Mouse (Mus musculus) embryonic facial prominence, embryonic 12.5 days (tissue): ENCODE results near the gene Elp6. TPM values are rescaled to one million over a fixed set of nuclear protein-coding genes. Genes with fewer than 3 reads are reported as not detected.
A peak's percentile ranks its signal among the peaks of the same experiment; 100 is the strongest.

Experiments
- ATAC-seq: fragments of 200-750 bp; cut with Nextera tagmentation; 2 replicates; pipeline ENCODE4 v1.8.0; 2017; ENCODE audit not compliant: insufficient number of reproducible peaks, insufficient read depth, low FRiP score, low TSS enrichment
- H3K27ac ChIP-seq: fragments of 300-500 bp; sonication (generic); 2 replicates; pipeline ENCODE4 v1.5.1; 2016; ENCODE audit warnings: mild to moderate bottlenecking
- H3K27me3 ChIP-seq: fragments of 300-500 bp; sonication (generic); 2 replicates; pipeline ENCODE4 v1.6.1; 2016; ENCODE audit warnings: mild to moderate bottlenecking, moderate library complexity
- H3K36me3 ChIP-seq: fragments of 300-500 bp; sonication (generic); 2 replicates; pipeline ENCODE4 v1.6.1; 2016; ENCODE audit warnings: mild to moderate bottlenecking
- H3K4me1 ChIP-seq: fragments of 300-500 bp; sonication (generic); 2 replicates; pipeline ENCODE4 v1.6.1; 2016
- H3K4me2 ChIP-seq: fragments of 300-500 bp; sonication (generic); replicated peaks from 2 replicates; pipeline ENCODE4 v1.6.1; 2016; ENCODE audit warnings: mild to moderate bottlenecking, moderate library complexity
- H3K4me3 ChIP-seq: fragments of 300-500 bp; sonication (generic); 2 replicates; pipeline ENCODE4 v1.5.1; 2016; ENCODE audit warnings: mild to moderate bottlenecking
- H3K9ac ChIP-seq: fragments of 300-500 bp; sonication (generic); 2 replicates; pipeline ENCODE4 v1.6.1; 2016; ENCODE audit warnings: mild to moderate bottlenecking, moderate library complexity
- H3K9me3 ChIP-seq: fragments of 300-500 bp; sonication (generic); 2 replicates; pipeline ENCODE4 v1.6.1; 2016; ENCODE audit warnings: mild to moderate bottlenecking, moderate library complexity
- WGBS: fragments of 180-500 bp; shearing (Covaris S2); methylation state at CpG from one replicate; pipeline ENCODE4 v1.1.7; 2016; 5-methylcytosine and 5-hydroxymethylcytosine counted together
- polyA plus RNA-seq: library from polyadenylated mRNA; unstranded; fragments of >200 nt; fragmentation: Nextera tagmentation; extraction: Ambion mirVana; gene quantifications from 2 replicates; pipeline ENCODE4 v1.2.1, GENCODE M21; 2016

Elp6 gene
- polyA plus RNA-seq = 34.3 and 38.7 TPM in 2 replicates

DNA sequence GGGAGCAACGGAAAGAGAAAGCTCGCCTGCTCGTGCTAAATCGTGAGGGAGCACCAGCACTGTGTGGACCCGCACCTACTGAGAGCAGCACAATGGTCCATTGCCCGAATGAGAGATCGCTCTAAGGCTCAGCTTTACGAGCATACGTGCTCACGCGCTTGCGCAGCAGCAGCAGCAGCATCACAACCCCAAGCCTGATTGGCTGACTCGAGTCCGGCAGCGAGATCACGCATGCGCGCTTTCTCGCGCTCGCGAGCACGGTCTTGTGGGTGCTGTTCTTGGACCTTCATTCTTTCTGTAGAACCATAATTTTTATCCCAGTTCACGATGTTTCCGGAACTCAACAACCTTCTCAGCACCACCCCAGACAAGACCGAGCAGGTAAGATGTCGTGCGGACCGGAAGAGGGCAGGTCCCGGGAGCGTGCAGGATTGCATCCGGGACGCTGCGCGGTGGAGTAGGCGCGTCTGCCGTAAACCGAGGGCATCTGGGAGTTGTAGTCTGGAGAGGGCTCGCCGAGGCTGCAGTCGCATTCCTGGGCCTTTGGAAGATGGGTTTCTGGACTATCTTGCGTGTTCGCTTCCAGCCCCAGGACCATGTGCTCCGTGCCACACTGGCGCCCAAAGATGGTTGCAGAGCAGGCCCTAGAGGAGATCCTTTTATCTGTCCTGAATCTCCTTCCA, at the start of gene Elp6:
Gene Elp6, plus strand, starts transcription at position 205 of the 683 bp plus-strand sequence.
- peak within 1 kb of the TSS; percentile 66 for H3K9ac ChIP-seq
- 0 out of 2 replicates have a peak, but pooled peaks cover 2% of the 10 kb centered on the region for H3K4me1 ChIP-seq
- H3K36me3 ChIP-seq = peaks cover 3% of the 10 kb centered on the region
- peak within 1 kb of the TSS; percentile 58 for H3K4me2 ChIP-seq
- under 1% methylated on average over 46 of the region's 46 CpGs for WGBS
- peak within 1 kb of the TSS; percentile 94 for H3K27ac ChIP-seq
- H3K4me3 ChIP-seq = peak within 1 kb of the TSS; percentile 57
- H3K27me3 ChIP-seq = no peaks in the 10 kb centered on the region
- 0 out of 2 replicates have a peak, but pooled peaks cover 3% of the 10 kb centered on the region for H3K9me3 ChIP-seq
- ATAC-seq = peak; percentile 98

DNA sequence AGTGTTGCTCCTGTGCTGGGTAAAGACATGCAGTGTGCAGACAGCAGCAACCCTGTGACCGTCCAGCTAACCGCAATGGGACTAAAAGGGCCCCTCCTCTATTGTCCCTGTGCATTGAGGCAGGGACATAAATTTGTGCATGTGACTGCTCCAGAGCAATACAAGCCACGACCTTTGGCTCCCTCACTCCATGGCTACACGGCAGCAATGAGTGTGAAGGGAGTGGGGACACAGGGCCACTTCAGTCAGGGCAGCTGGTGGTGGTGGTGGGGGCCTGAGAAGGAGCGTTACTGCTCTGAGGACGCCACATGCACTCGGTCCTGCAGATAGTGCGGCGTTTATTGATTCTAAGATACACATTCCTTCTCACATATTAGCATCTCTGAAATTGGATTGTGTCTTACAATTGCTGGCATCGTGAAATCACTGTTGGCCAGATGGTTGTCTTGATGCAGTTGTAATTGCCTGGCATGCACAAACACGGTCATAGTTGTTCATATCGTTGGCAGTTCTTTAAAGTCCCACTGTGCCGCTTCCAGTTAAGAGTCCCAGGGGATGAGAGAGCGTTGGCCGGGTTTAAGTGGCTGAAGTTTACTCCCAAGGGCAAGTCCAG, 49.5 kb upstream of the Elp6 start:
- no peaks in the 10 kb centered on the region for H3K4me1 ChIP-seq
- ATAC-seq = peak; percentile 81; the same call in 1 of the 2 replicates
- H3K27ac ChIP-seq = no peak overlapping the region
- H3K9ac ChIP-seq = no peak overlapping the region
- no peak overlapping the region for H3K4me2 ChIP-seq
- no peaks in the 10 kb centered on the region for H3K36me3 ChIP-seq
- 72% methylated on average over 15 of the region's 15 CpGs for WGBS
- H3K27me3 ChIP-seq = no peaks in the 10 kb centered on the region
- H3K9me3 ChIP-seq = no peaks in the 10 kb centered on the region
- H3K4me3 ChIP-seq = no peak overlapping the region

DNA sequence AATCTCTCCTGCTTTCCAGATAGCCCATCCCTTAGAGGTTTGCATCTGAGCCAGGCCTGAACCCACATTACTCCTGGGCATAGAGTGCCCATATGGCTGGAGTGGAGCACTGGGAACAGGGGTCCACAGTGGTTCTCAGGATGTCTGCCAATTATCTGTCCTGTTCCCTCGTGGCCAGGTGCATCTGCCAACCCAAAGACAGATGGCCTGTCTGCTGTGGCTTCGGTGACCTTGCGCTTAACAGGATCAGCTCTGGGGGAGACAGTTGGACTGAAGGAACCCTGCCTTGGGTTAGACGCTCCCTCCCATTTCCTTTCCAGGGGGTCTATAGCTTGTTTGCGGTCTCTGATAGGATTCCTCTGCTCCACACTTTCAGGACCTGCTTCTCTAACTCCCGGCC, 46.3 kb upstream of the Elp6 start:
- Histone ChIP-seq H3K36me3 (no peaks in the 10 kb centered on the region), H3K27ac (no peak overlapping the region), H3K4me2 (no peak overlapping the region), H3K9ac (no peak overlapping the region), H3K27me3 (no peaks in the 10 kb centered on the region), H3K9me3 (no peaks in the 10 kb centered on the region), H3K4me1 (no peaks in the 10 kb centered on the region), H3K4me3 (no peak overlapping the region)
- ATAC-seq = no peak
- 79% methylated on average over 6 of the region's 6 CpGs for WGBS

DNA sequence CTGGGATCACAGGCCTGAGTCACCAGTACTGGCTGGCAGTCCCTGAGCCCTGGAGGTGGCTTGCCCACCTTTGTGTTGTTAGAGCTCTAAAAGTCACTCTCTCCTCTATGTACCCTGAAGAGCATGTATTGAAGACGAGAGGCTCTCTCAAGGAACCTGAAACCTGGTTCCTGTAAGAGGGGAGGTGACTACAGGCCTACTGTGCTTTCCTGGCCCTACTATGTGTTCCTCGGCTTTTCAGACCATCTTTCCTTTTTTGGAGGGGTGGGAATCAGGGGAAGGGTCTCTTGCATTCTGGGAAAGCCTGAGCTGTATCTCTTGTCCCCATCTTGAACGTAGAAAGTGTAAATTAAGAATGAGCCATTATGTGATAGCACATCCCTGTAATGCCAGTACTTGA, 45.9 kb upstream of the Elp6 start:
- no peak overlapping the region for H3K4me3 ChIP-seq
- no peak for ATAC-seq
- no peaks in the 10 kb centered on the region for H3K4me1 ChIP-seq
- 84% methylated on average over 3 of the region's 3 CpGs for WGBS
- H3K9me3 ChIP-seq = no peaks in the 10 kb centered on the region
- H3K4me2 ChIP-seq = no peak overlapping the region
- H3K9ac ChIP-seq = no peak overlapping the region
- H3K27me3 ChIP-seq = no peaks in the 10 kb centered on the region
- no peaks in the 10 kb centered on the region for H3K36me3 ChIP-seq
- H3K27ac ChIP-seq = no peak overlapping the region

DNA sequence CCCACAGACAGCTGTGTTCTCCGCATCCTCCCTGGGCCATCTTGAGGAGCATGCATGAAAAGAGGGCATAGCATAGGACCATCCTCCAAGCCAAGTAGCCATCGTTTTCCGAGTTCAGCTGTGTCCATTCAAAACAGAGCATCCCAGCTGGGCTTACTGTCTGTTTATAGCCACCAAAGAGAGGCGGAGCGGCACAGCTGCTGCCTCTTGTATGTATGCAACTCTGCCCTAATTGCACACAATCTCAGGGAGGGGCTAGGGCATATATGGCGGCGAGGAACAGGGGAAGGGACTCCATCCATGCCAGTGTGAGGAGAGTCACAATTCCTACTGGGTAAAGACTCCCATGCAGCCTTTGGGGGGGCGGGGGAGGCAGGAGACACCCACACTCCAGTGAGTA, 41.8 kb upstream of the Elp6 start:
- H3K4me1 ChIP-seq = no peaks in the 10 kb centered on the region
- WGBS = 85% methylated on average over 8 of the region's 8 CpGs
- no peak for ATAC-seq
- no peak overlapping the region for H3K4me2 ChIP-seq
- no peaks in the 10 kb centered on the region for H3K36me3 ChIP-seq
- H3K27me3 ChIP-seq = no peaks in the 10 kb centered on the region
- H3K9ac ChIP-seq = no peak overlapping the region
- H3K27ac ChIP-seq = no peak overlapping the region
- H3K9me3 ChIP-seq = no peaks in the 10 kb centered on the region
- H3K4me3 ChIP-seq = no peak overlapping the region

DNA sequence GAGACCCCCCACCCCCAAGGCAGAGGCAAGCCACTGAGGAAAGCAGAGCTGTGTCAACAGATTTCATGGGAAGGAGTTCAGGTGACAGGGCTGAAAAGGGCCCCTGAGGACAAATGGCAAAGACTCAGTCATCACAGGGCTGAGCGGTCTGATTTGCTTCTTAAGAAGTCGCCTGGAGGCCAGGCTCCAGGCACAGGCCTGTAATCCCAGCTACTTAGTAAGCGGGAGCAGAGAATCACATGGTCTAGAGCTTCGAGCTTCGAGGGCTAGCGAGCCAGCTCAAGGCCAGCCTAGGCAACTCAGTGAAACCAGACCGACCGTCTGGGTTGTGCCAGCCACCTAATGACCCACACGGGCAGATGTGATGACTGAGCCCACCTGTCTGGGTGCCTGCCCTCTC, 40.0 kb upstream of the Elp6 start:
- H3K27ac ChIP-seq = no peak overlapping the region
- H3K9me3 ChIP-seq = no peaks in the 10 kb centered on the region
- H3K36me3 ChIP-seq = no peaks in the 10 kb centered on the region
- H3K4me1 ChIP-seq = no peaks in the 10 kb centered on the region
- no peak for ATAC-seq
- WGBS = 78% methylated on average over 9 of the region's 9 CpGs
- H3K4me3 ChIP-seq = no peak overlapping the region
- H3K27me3 ChIP-seq = no peaks in the 10 kb centered on the region
- H3K9ac ChIP-seq = no peak overlapping the region
- no peak overlapping the region for H3K4me2 ChIP-seq

DNA sequence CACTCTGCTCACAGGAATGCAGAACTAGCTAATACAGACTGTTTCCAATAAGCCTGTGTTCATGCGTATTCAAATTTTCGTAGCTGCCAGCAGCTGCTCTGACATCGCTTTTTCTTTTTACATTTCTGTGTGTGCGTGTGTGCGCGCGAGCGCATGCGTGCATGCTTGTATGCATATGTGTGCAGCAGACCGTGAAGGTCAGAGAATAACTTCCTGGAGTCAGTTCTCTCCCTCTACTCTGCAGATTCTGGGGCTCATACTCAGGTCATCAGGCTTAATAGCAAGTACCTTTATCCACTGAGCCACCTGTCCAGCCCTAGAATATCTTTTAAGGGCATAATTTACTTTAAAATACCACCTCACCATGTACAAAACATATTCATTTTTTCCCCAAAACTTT, 36.6 kb upstream of the Elp6 start:
- ATAC-seq = no peak
- Histone ChIP-seq H3K9me3 (no peaks in the 10 kb centered on the region), H3K4me3 (no peak overlapping the region), H3K4me1 (no peaks in the 10 kb centered on the region), H3K9ac (no peak overlapping the region), H3K4me2 (no peak overlapping the region), H3K27ac (no peak overlapping the region), H3K36me3 (no peaks in the 10 kb centered on the region), H3K27me3 (no peaks in the 10 kb centered on the region)
- 88% methylated on average over 10 of the region's 10 CpGs for WGBS

DNA sequence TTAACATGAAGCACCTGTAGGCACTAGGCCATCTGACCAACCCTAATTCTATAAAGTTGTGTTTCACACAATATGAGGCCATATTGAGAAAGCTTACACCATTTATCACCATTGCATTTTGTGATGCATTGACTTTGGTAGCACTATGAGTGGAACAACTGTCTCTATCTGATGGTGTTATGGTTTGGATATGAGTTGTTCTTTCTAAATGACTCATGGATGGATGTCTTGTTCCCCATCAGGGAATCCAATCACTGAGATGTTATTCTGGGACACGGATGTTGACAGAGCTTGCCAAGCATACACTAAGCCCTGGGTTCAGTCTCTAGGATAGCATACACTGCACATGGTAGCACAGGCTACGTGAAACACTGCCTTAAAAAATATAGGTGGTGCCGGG, 32.6 kb upstream of the Elp6 start:
- no peak overlapping the region for H3K9ac ChIP-seq
- ATAC-seq = no peak
- H3K9me3 ChIP-seq = no peaks in the 10 kb centered on the region
- 92% methylated on average over 3 of the region's 3 CpGs for WGBS
- no peak overlapping the region for H3K4me2 ChIP-seq
- H3K27ac ChIP-seq = no peak overlapping the region
- H3K36me3 ChIP-seq = no peaks in the 10 kb centered on the region
- no peaks in the 10 kb centered on the region for H3K4me1 ChIP-seq
- H3K4me3 ChIP-seq = no peak overlapping the region
- no peaks in the 10 kb centered on the region for H3K27me3 ChIP-seq

DNA sequence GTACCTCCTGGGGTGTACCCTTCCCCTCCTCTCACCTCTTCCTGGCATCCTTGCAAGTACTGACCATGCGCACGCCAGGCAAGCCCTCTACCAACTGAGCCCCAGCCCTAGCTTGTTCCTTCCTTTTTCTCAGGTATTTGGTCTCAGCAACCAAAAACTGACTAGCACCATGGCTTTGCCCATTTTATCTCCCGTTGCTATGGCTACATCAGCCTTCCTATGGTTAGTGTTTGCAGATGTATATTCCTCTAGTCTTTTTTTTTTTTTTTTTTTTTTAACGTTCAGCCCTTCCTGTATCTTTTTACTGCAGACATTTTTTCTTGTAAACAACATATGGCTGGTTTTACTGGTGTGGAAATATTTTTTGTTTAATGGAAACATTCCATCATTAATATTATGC, 31.5 kb upstream of the Elp6 start:
- Histone ChIP-seq H3K9me3 (no peaks in the 10 kb centered on the region), H3K36me3 (no peaks in the 10 kb centered on the region), H3K27me3 (no peaks in the 10 kb centered on the region), H3K4me2 (no peak overlapping the region), H3K4me1 (no peaks in the 10 kb centered on the region), H3K9ac (no peak overlapping the region), H3K27ac (no peak overlapping the region), H3K4me3 (no peak overlapping the region)
- ATAC-seq = no peak
- WGBS = 74% methylated on average over 4 of the region's 4 CpGs

DNA sequence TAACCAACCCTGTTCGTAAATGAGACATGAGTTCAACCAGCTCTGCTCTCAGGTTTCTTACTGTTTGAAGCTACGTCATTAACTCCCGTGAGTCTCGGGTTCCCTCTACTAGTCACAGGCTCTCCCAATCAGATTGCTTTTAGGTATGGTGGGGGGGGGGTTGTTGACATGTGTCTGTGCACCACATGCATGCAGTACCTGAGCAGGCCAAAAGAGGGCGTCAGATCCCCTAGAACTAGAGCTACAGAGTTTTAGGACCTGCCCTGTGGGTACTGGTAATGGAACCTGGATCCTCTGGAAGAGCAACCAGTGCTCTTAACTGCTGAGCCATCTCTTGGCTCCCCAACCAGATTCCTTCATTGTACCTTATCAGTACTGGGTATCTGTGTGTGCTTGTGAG, 29.1 kb upstream of the Elp6 start:
- H3K4me3 ChIP-seq = no peak overlapping the region
- H3K9ac ChIP-seq = no peak overlapping the region
- H3K36me3 ChIP-seq = no peaks in the 10 kb centered on the region
- 48% methylated on average over 5 of the region's 5 CpGs for WGBS
- no peak overlapping the region for H3K4me2 ChIP-seq
- H3K27me3 ChIP-seq = no peaks in the 10 kb centered on the region
- no peak for ATAC-seq
- H3K4me1 ChIP-seq = no peaks in the 10 kb centered on the region
- no peak overlapping the region for H3K27ac ChIP-seq
- no peaks in the 10 kb centered on the region for H3K9me3 ChIP-seq

DNA sequence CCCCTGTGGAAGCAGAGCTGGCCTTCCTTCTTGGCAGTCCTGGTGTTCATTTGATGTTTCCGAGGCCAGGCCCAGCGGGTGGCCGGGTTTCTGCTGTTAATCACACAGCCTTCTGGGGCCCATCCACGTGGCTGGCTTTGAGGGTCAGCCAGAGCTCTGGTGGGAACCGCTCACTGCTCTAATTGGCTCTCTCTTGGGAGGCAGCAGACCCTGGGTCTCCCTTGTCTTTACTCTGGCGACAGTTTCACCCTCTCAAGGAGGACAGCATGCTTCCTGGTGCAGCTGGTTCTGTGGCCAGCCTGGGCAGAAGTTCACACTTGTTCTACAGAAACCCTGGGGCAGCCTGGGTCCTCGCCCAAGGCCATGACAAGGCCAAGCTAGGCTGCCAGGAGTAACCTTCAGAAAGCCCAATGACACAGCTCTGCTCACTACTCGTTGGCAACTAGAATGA, 27.5 kb upstream of the Elp6 start:
- H3K27ac ChIP-seq = no peak overlapping the region
- no peaks in the 10 kb centered on the region for H3K27me3 ChIP-seq
- H3K9ac ChIP-seq = no peak overlapping the region
- no peak overlapping the region for H3K4me2 ChIP-seq
- ATAC-seq = no peak
- 61% methylated on average over 8 of the region's 8 CpGs for WGBS
- no peaks in the 10 kb centered on the region for H3K9me3 ChIP-seq
- H3K36me3 ChIP-seq = no peaks in the 10 kb centered on the region
- H3K4me3 ChIP-seq = no peak overlapping the region
- H3K4me1 ChIP-seq = no peaks in the 10 kb centered on the region

DNA sequence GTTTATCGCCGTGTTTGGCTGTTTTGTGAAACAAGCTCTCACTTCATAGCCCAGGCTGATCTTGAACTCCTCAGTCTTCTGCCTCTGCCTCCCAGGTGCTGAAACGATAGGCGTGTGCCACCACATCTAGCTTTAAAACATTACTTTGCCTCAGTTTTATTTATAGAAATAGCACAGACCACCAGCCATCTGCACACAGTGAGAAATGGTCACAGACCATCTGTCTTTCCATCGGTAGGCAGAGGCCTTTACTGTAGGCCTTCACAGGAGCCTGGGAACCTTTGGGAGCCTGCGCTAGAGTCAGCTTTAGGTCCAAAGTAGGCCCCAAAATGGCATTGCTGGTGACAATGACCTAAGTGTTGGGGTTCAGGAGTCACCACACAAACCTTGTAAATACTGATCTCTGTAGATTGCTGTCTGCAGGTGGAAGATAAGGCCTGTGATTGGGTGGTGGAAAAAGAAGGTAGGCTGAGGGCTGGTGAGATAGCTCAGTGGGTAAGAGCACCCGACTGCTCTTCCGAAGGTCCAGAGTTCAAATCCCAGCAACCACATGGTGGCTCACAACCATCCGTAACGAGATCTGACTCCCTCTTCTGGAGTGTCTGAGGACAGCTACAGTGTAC, 20.8 kb upstream of the Elp6 start:
- Histone ChIP-seq H3K4me1 (no peaks in the 10 kb centered on the region), H3K27me3 (no peaks in the 10 kb centered on the region), H3K9ac (no peak overlapping the region), H3K4me2 (no peak overlapping the region), H3K27ac (no peak overlapping the region), H3K9me3 (no peaks in the 10 kb centered on the region), H3K4me3 (no peak overlapping the region), H3K36me3 (no peaks in the 10 kb centered on the region)
- 90% methylated on average over 10 of the region's 10 CpGs for whole genome bisulfite sequencing
- ATAC-seq = no peak
